Mouse (Mus musculus): ENCODE data around the gene 2010111I01Rik. TPM values are rescaled to one million over a fixed set of nuclear protein-coding genes. Genes with fewer than 3 reads are reported as not detected.
A peak's percentile ranks its signal among the peaks of the same experiment; 100 is the strongest.

2010111I01Rik gene
- total and polyA plus RNA-seq, 2 experiments: 40.8 to 78.1 TPM

- Histone ChIP-seq H3K4me3 (ENCODE audit: insufficient read depth, low read depth, low read length) (peak overlapping the region; percentile 37), H3K9ac (ENCODE audit: low read depth, low read length) (peak overlapping the region; percentile 84), H3K79me2 (ENCODE audit: control insufficient read depth, insufficient read depth, low read length) (peaks cover 25% of the 10 kb centered on the region), H3K27ac (replicated peaks; ENCODE audit: insufficient read depth, low read depth, low read length) (peak overlapping the region; percentile 83), H3K36me3 (ENCODE audit: control insufficient read depth, insufficient read depth, low read length) (peaks cover 3% of the 10 kb centered on the region; the same call in 1 of the 2 replicates), H3K27me3 (ENCODE audit: control insufficient read depth, insufficient read depth, low read length) (no peaks in the 10 kb centered on the region), H3K4me1 (ENCODE audit: control insufficient read depth, insufficient read depth, low read length) (peaks cover 30% of the 10 kb centered on the region)
- peak; percentile 41 for DNase-seq (ENCODE audit: extremely low read depth, low read depth, low spot score)
- WGBS: 7% methylated on average over 11 of the region's 11 CpGs
- TF ChIP-seq POLR2A (IDR thresholded peaks at IDR 0.05; ENCODE audit: extremely low read depth, insufficient read depth, low read length) (no peak), CTCF (IDR thresholded peaks at IDR 0.05; ENCODE audit: low read depth, low read length) (no peak)
Observed at GRCm38 (mm10) chr13:63239301-63239804, 274.7 kb downstream of the 2010111I01Rik start.

GRCm38 (mm10) chr13:63239877-63240671, 275.4 kb downstream of the 2010111I01Rik start:
- Histone ChIP-seq H3K79me2 (ENCODE audit: control insufficient read depth, insufficient read depth, low read length) (peaks cover 29% of the 10 kb centered on the region), H3K27me3 (ENCODE audit: control insufficient read depth, insufficient read depth, low read length) (no peaks in the 10 kb centered on the region), H3K36me3 (ENCODE audit: control insufficient read depth, insufficient read depth, low read length) (peaks cover 6% of the 10 kb centered on the region; the same call in 1 of the 2 replicates), H3K4me1 (ENCODE audit: control insufficient read depth, insufficient read depth, low read length) (peaks cover 32% of the 10 kb centered on the region), H3K27ac (replicated peaks; ENCODE audit: insufficient read depth, low read depth, low read length) (peak overlapping the region; percentile 93), H3K9ac (ENCODE audit: low read depth, low read length) (peak overlapping the region; percentile 98), H3K4me3 (ENCODE audit: insufficient read depth, low read depth, low read length) (peak overlapping the region; percentile 89)
- under 1% methylated on average over 51 of the region's 51 CpGs for WGBS
- TF ChIP-seq POLR2A (IDR thresholded peaks at IDR 0.05; ENCODE audit: extremely low read depth, insufficient read depth, low read length) (peak; percentile 93), CTCF (IDR thresholded peaks at IDR 0.05; ENCODE audit: low read depth, low read length) (no peak)
- DNase-seq (ENCODE audit: extremely low read depth, low read depth, low spot score): peak; percentile 72

- 3% methylated on average over 5 of the region's 5 CpGs for WGBS
- peak overlapping the region; percentile 93 for H3K27ac ChIP-seq (replicated peaks; ENCODE audit: insufficient read depth, low read depth, low read length)
- H3K36me3 ChIP-seq (ENCODE audit: control insufficient read depth, insufficient read depth, low read length): peaks cover 6% of the 10 kb centered on the region
- H3K4me1 ChIP-seq (ENCODE audit: control insufficient read depth, insufficient read depth, low read length): peaks cover 27% of the 10 kb centered on the region
- TF ChIP-seq POLR2A (IDR thresholded peaks at IDR 0.05; ENCODE audit: extremely low read depth, insufficient read depth, low read length) (no peak), CTCF (IDR thresholded peaks at IDR 0.05; ENCODE audit: low read depth, low read length) (no peak)
- peak overlapping the region; percentile 89 for H3K4me3 ChIP-seq (ENCODE audit: insufficient read depth, low read depth, low read length)
- H3K9ac ChIP-seq (ENCODE audit: low read depth, low read length): peak overlapping the region; percentile 98
- DNase-seq (ENCODE audit: extremely low read depth, low read depth, low spot score): peak; percentile 42
- no peaks in the 10 kb centered on the region for H3K27me3 ChIP-seq (ENCODE audit: control insufficient read depth, insufficient read depth, low read length)
- peaks cover 32% of the 10 kb centered on the region for H3K79me2 ChIP-seq (ENCODE audit: control insufficient read depth, insufficient read depth, low read length)
Observed at GRCm38 (mm10) chr13:63240835-63241234, 276.1 kb downstream of the 2010111I01Rik start.

- Histone ChIP-seq H3K4me3 (ENCODE audit: insufficient read depth, low read depth, low read length) (peak overlapping the region; percentile 89), H3K27ac (replicated peaks; ENCODE audit: insufficient read depth, low read depth, low read length) (peak overlapping the region; percentile 34; the same call in 1 of the 2 replicates), H3K4me1 (ENCODE audit: control insufficient read depth, insufficient read depth, low read length) (peaks cover 27% of the 10 kb centered on the region), H3K79me2 (ENCODE audit: control insufficient read depth, insufficient read depth, low read length) (peaks cover 32% of the 10 kb centered on the region), H3K27me3 (ENCODE audit: control insufficient read depth, insufficient read depth, low read length) (no peaks in the 10 kb centered on the region), H3K9ac (ENCODE audit: low read depth, low read length) (peak overlapping the region; percentile 20), H3K36me3 (ENCODE audit: control insufficient read depth, insufficient read depth, low read length) (peaks cover 10% of the 10 kb centered on the region)
- no peak for DNase-seq (ENCODE audit: extremely low read depth, low read depth, low spot score)
- WGBS: 71% methylated on average over 3 of the region's 3 CpGs
- no peak for TF ChIP-seq POLR2A (IDR thresholded peaks at IDR 0.05; ENCODE audit: extremely low read depth, insufficient read depth, low read length)
- TF ChIP-seq CTCF (IDR thresholded peaks at IDR 0.05; ENCODE audit: low read depth, low read length): no peak
Observed at GRCm38 (mm10) chr13:63241665-63242064, 277.0 kb downstream of the 2010111I01Rik start.

GRCm38 (mm10) chr13:63242401-63243192, 277.9 kb downstream of the 2010111I01Rik start:
- peak overlapping the region; percentile 34 for H3K27ac ChIP-seq (replicated peaks; ENCODE audit: insufficient read depth, low read depth, low read length)
- no peak for DNase-seq (ENCODE audit: extremely low read depth, low read depth, low spot score)
- no peaks in the 10 kb centered on the region for H3K27me3 ChIP-seq (ENCODE audit: control insufficient read depth, insufficient read depth, low read length)
- H3K4me1 ChIP-seq (ENCODE audit: control insufficient read depth, insufficient read depth, low read length): peaks cover 28% of the 10 kb centered on the region
- peak overlapping the region; percentile 50 for H3K9ac ChIP-seq (ENCODE audit: low read depth, low read length)
- peaks cover 34% of the 10 kb centered on the region for H3K79me2 ChIP-seq (ENCODE audit: control insufficient read depth, insufficient read depth, low read length)
- peaks cover 12% of the 10 kb centered on the region for H3K36me3 ChIP-seq (ENCODE audit: control insufficient read depth, insufficient read depth, low read length)
- 45% methylated on average over 10 of the region's 10 CpGs for WGBS
- TF ChIP-seq POLR2A (IDR thresholded peaks at IDR 0.05; ENCODE audit: extremely low read depth, insufficient read depth, low read length) (no peak), CTCF (IDR thresholded peaks at IDR 0.05; ENCODE audit: low read depth, low read length) (no peak)
- peak overlapping the region; percentile 89 for H3K4me3 ChIP-seq (ENCODE audit: insufficient read depth, low read depth, low read length)
